Mouse (Mus musculus) C2C12 (cell line): ENCODE data around the gene Cass4. TPM values are rescaled to one million over a fixed set of nuclear protein-coding genes. Genes with fewer than 3 reads are reported as not detected.

ENCODE experiments used
- H3K27me3 ChIP-seq: one replicate; pipeline ENCODE4 v1.6.1; 2011; ENCODE audit not compliant: control insufficient read depth, insufficient read depth, insufficient read length
- H3K36me3 ChIP-seq: one replicate; pipeline ENCODE4 v1.6.1; 2011; ENCODE audit not compliant: control insufficient read depth, insufficient read depth
- H3K4me3 ChIP-seq: one replicate; pipeline ENCODE4 v1.5.1; 2011; ENCODE audit warnings: mild to moderate bottlenecking, control low read depth; ENCODE audit not compliant: poor library complexity, insufficient read depth, severe bottlenecking
- H3K79me2 ChIP-seq: one replicate; pipeline ENCODE4 v1.6.1; 2011; ENCODE audit not compliant: control insufficient read depth, insufficient read depth
- H3K79me3 ChIP-seq: one replicate; pipeline ENCODE4 v1.6.1; 2011; ENCODE audit warnings: low read depth, control low read depth
- H3ac ChIP-seq: one replicate; pipeline ENCODE3; 2011; ENCODE audit warnings: low read depth; ENCODE audit not compliant: control insufficient read depth, insufficient read length
- CEBPB ChIP-seq: IDR thresholded peaks from one replicate; pipeline ENCODE4 v1.6.1; 2011; ENCODE audit warnings: low read depth, mild to moderate bottlenecking, control low read depth, moderate library complexity
- CTCF ChIP-seq: IDR thresholded peaks from one replicate; pipeline ENCODE4 v1.5.1; 2011; ENCODE audit not compliant: control insufficient read depth, insufficient read depth, insufficient read length
- FOSL1 ChIP-seq: IDR thresholded peaks from one replicate; pipeline ENCODE4 v1.8.0; 2011; ENCODE audit warnings: mild to moderate bottlenecking, low read length; ENCODE audit not compliant: poor library complexity, insufficient read depth, severe bottlenecking
- MAX ChIP-seq: IDR thresholded peaks from one replicate; pipeline ENCODE4 v1.6.1; 2011; ENCODE audit warnings: mild to moderate bottlenecking, control low read depth
- MYOD1 ChIP-seq: IDR thresholded peaks from one replicate; pipeline ENCODE4 v1.6.1; 2011; ENCODE audit warnings: low read depth; ENCODE audit not compliant: control insufficient read depth, insufficient read length
- MYOG ChIP-seq: IDR thresholded peaks from one replicate; pipeline ENCODE4 v1.6.1; 2011; ENCODE audit not compliant: control insufficient read depth, insufficient read length; ENCODE audit errors: extremely low read depth
- USF1 ChIP-seq: IDR thresholded peaks from one replicate; pipeline ENCODE4 v1.6.1; 2011; ENCODE audit warnings: low read depth, mild to moderate bottlenecking, control low read depth, moderate library complexity
- polyA plus RNA-seq: library from polyadenylated mRNA; unstranded; fragments of >200 nt; fragmentation: generic; extraction: Trizol; gene quantifications from one replicate; pipeline ENCODE4 v1.2.1, GENCODE M21; 2012; ENCODE audit warnings: missing spikeins

Gene Cass4
- polyA plus RNA-seq, 1 experiment: 0.02 TPM

DNA sequence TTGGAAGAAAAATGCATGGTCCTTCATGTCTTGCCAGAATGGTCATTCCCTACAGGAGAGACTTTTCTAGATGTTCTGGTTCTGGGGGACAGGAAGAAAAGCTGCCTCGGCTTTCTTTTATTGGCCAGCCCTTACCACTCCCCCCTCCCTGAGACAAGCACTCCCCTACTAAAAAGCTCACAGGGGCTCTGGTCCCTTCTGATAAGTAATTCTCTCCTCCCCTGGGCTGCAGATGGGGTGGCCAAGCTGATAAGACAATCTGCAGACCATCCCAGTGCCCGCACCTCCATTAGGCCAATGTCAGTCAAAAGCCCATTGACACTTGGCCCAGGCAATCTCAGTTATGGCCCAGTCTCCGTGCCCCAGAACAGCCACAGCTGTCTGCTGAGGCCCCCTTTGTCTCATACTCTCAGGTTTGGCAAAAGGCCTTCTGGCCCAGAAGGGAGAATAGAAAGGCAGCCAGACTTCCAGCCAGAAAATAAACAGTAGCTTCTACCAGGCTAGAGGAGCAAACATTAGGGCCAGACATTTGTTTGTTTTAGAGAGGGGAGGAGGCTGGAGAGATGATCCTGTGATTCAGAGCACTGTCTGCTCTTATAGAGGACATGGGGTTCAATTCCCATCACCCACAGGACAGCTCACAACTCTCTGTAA lies 45.2 kb upstream of the Cass4 start:
- H3ac ChIP-seq: no peak overlapping the region
- H3K79me3 ChIP-seq: no peaks in the 10 kb centered on the region
- H3K4me3 ChIP-seq: no peak overlapping the region
- no peak for TF ChIP-seq MYOD1
- no peak for TF ChIP-seq CEBPB
- TF ChIP-seq MAX: no peak
- no peak for TF ChIP-seq CTCF
- no peak for TF ChIP-seq FOSL1
- no peak for TF ChIP-seq MYOG
- TF ChIP-seq USF1: no peak
- no peaks in the 10 kb centered on the region for H3K36me3 ChIP-seq
- H3K79me2 ChIP-seq: no peaks in the 10 kb centered on the region
- H3K27me3 ChIP-seq: no peaks in the 10 kb centered on the region

DNA sequence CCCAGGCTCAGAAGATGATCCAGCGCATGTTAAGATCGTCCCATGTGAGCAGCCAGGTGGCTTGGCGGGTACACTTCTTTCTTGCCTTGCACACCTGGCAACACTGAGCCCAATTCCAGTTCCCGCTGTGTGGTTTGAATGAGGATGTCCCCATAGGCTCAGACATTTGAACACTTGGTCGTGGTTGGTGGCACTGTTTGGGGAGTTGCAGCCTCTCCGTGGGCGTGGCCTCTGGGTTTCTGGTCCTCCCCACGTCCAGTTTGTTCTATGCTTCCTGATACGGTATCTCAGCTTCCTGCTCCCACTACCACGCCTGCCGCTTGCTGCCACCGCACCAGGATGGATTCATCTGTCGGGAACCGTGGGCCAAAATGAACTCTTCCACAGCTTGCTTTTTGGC lies 43.8 kb upstream of the Cass4 start:
- no peak for TF ChIP-seq MAX
- TF ChIP-seq FOSL1: no peak
- TF ChIP-seq MYOG: no peak
- TF ChIP-seq MYOD1: no peak
- no peaks in the 10 kb centered on the region for H3K79me3 ChIP-seq
- H3K27me3 ChIP-seq: no peaks in the 10 kb centered on the region
- peaks cover 5% of the 10 kb centered on the region for H3K36me3 ChIP-seq
- H3K4me3 ChIP-seq: no peak overlapping the region
- no peaks in the 10 kb centered on the region for H3K79me2 ChIP-seq
- H3ac ChIP-seq: no peak overlapping the region

DNA sequence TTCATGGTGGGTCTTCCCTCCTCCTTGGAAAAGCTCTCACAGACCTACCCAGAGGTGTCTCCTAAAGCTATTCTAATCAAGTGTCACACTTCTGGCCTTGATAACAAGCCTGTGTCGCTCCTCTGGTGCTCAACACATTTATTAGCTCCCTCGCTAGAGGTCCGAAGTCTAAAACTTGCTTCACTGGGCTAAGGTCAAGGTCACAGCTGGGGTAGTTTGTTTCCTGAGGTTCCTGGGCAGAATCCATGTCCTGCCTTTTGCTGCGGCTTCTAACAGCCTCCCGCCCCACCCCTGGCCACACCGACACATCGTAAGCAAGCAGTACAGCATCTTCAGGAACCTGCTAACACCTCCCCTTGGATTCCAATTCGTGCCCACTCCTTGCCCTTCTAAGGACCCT lies 42.8 kb upstream of the Cass4 start:
- Histone ChIP-seq H3K36me3 (peaks cover 15% of the 10 kb centered on the region), H3ac (no peak overlapping the region), H3K79me3 (no peaks in the 10 kb centered on the region), H3K27me3 (no peaks in the 10 kb centered on the region), H3K4me3 (no peak overlapping the region), H3K79me2 (no peaks in the 10 kb centered on the region)
- TF ChIP-seq USF1: no peak
- TF ChIP-seq MYOD1: no peak
- TF ChIP-seq CTCF: no peak
- TF ChIP-seq MAX: no peak
- TF ChIP-seq MYOG: no peak
- TF ChIP-seq CEBPB: no peak
- no peak for TF ChIP-seq FOSL1

DNA sequence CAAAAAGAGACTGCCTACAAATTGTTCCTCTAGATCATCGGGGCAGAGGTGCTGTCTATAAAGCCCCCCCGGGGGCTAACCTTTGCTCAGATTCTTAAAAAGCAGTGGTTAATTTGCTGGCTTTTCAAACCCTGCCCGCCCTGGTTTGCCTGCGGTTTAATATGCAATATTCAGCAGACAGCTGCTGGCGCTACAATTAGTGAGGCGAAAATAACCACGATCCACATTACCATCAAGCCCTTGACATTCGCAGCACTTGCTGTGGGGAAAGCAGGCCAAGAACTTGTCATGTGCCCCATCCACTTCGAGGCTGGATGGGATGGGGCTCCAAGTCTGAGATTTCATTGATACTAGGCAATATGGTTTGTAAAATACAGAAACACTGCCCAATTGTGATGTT lies 40.4 kb upstream of the Cass4 start:
- no peak for TF ChIP-seq CTCF
- no peak for TF ChIP-seq CEBPB
- no peak for TF ChIP-seq USF1
- no peak for TF ChIP-seq MAX
- TF ChIP-seq MYOG: no peak
- TF ChIP-seq MYOD1: no peak
- Histone ChIP-seq H3K79me2 (peaks cover 3% of the 10 kb centered on the region), H3ac (no peak overlapping the region), H3K27me3 (no peaks in the 10 kb centered on the region), H3K79me3 (peaks cover under 1% of the 10 kb centered on the region), H3K4me3 (no peak overlapping the region), H3K36me3 (peaks cover 39% of the 10 kb centered on the region)

DNA sequence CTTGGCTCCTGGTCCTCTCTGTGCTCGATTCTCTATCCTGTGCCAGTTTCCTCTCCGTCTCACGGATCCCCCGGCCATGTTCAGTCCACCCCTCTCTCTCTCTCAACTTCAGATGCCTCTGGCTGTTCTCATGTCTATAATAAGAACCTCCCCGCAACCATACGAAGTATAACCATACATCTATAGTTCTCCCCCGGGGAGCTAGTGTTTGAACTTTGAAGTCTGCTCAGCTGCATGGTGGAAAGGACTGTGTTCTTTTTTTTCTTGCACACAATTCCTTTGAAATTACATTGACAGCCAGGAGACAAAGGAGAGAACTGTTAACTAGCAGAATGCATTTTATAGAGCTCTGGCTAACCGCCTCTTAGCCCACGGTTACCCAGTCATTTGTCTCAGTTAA lies 38.8 kb upstream of the Cass4 start:
- H3K36me3 ChIP-seq: peaks cover 55% of the 10 kb centered on the region
- peaks cover 7% of the 10 kb centered on the region for H3K79me3 ChIP-seq
- H3ac ChIP-seq: no peak overlapping the region
- H3K4me3 ChIP-seq: no peak overlapping the region
- H3K79me2 ChIP-seq: peaks cover 18% of the 10 kb centered on the region
- no peak for TF ChIP-seq CTCF
- TF ChIP-seq MYOG: no peak
- TF ChIP-seq USF1: no peak
- TF ChIP-seq FOSL1: no peak
- TF ChIP-seq CEBPB: no peak
- no peak for TF ChIP-seq MYOD1
- TF ChIP-seq MAX: no peak
- H3K27me3 ChIP-seq: no peaks in the 10 kb centered on the region

DNA sequence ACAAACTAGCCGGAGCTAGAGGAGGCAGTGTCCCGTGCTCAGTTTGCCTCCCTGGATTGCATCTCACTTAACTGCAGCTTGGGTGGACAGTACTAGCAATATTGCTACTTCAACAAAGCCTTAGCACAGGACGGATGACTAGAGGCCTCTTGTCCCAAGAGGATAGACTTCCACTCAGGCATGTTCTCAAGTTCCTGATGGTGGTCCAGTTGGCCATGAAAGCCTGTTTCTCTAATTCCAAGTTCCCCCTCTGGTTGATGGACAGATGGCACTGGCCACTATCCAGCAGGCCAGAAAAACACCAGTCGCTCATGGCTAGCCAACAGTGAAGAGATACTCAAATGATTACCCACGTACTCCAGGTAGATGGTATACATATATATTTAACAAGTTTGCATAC lies 37.8 kb upstream of the Cass4 start:
- H3K79me2 ChIP-seq: peaks cover 29% of the 10 kb centered on the region
- H3K79me3 ChIP-seq: peaks cover 11% of the 10 kb centered on the region
- no peak for TF ChIP-seq MYOG
- no peak for TF ChIP-seq FOSL1
- no peak for TF ChIP-seq CEBPB
- TF ChIP-seq USF1: no peak
- no peak for TF ChIP-seq MYOD1
- TF ChIP-seq MAX: no peak
- no peak for TF ChIP-seq CTCF
- no peak overlapping the region for H3K4me3 ChIP-seq
- no peak overlapping the region for H3ac ChIP-seq
- no peaks in the 10 kb centered on the region for H3K27me3 ChIP-seq
- H3K36me3 ChIP-seq: peaks cover 65% of the 10 kb centered on the region
